Mouse (Mus musculus) v-Abl transformed pro-B cells (cell line): ENCODE data around the gene Ccdc102a.
"Not testable (repeated sequence)": the region's sequence is repeated elsewhere in the genome, so short reads cannot be mapped to it uniquely, and the experiment has no call there.

Experiments used
- in situ Hi-C, 2 experiments: fragments of 400-800 bp; cut with MboI; formaldehyde crosslinking; loops; one replicate each; pipeline ENCODE4 v1.15.1; 2025; ENCODE audit not compliant: unreplicated experiment in 2 of 2

The Ccdc102a gene

DNA sequence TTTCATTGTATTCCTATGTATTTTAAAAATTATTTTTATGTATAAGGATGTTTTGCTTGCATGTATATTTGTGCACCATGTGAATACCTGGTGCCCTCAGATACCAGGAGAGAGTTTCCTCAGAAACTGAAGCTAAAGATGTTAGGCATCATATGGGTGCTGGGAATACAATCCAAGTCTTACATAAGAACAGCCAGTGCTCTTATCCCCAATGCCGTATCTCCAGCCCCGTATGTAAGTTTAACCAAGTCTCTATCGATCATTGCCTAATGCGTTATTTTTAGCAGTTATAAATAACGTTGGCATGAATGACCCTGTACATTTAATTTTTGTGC, 60.9 kb downstream of the Ccdc102a start:
- in situ Hi-C loops = no loop called here

DNA sequence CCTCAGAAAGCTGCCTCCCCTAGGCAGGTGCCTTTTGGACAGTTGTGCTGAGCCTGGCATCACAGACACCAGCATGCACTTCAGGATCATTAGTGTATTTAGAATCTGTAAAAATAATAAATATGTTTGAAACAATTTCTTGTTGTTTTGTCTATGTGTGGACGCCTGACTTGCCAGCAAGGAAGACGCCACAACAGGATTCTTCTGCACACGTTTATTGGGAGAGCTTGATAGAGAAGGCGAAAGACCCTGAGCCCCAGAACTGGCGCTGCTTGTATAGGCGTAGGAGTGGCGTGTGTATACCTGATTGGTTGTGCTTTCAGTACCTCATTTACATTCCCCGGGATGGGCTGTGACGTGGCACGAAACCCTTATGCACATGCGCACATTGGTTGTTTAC, 63.1 kb downstream of the Ccdc102a start:
- in situ Hi-C loops = not testable (repeated sequence)
